Mouse (Mus musculus) CH12.LX (cell line): ENCODE data around the gene Med20. TPM values are rescaled to one million over a fixed set of nuclear protein-coding genes. Genes with fewer than 3 reads are reported as not detected.
A peak's percentile ranks its signal among the peaks of the same experiment; 100 is the strongest.

Experiments used
- DNase-seq: peaks from one replicate; pipeline ENCODE4 v3.0.0-alpha.2; 2013; ENCODE audit errors: extremely low read depth
- H3K27ac ChIP-seq: 2 replicates; pipeline ENCODE4 v1.5.1; 2012; ENCODE audit warnings: low read depth, mild to moderate bottlenecking, control low read depth, moderate library complexity; ENCODE audit not compliant: insufficient read depth
- H3K27me3 ChIP-seq: replicated peaks from 2 replicates; pipeline ENCODE3; 2012; ENCODE audit warnings: inconsistent platforms
- H3K36me3 ChIP-seq, 2 experiments: replicated peaks in 1 of 2; 2 replicates each; pipeline versions ENCODE3 to v1.6.1; 2012; ENCODE audit warnings: inconsistent platforms in 1 of 2, low read length in 1 of 2, mild to moderate bottlenecking in 1 of 2, mixed read lengths in 1 of 2, moderate library complexity in 1 of 2; ENCODE audit not compliant: control insufficient read depth in 1 of 2, insufficient read depth in 1 of 2
- H3K4me1 ChIP-seq, 2 experiments: 2 replicates each; pipeline ENCODE4 v1.6.1; 2012; ENCODE audit warnings: inconsistent platforms in 1 of 2, moderate library complexity in 1 of 2; ENCODE audit not compliant: insufficient read depth in 2 of 2, control insufficient read depth in 1 of 2
- H3K4me2 ChIP-seq: 2 replicates; pipeline ENCODE4 v1.6.1; 2012; ENCODE audit warnings: low read depth, mild to moderate bottlenecking, control low read depth; ENCODE audit not compliant: poor library complexity, insufficient read depth, severe bottlenecking
- H3K4me3 ChIP-seq, 3 experiments: fragments of 150-350 bp in 1 of 3; sonication (generic) in 1 of 3; replicated peaks in 1 of 3; 2 replicates each; pipeline versions ENCODE3 to v1.5.1; 2011 to 2012; ENCODE audit warnings: low read depth in 2 of 3, low read length in 2 of 3, mild to moderate bottlenecking in 2 of 3, moderate library complexity in 2 of 3, control low read depth in 1 of 3, improper control_type of control experiment in 1 of 3, inconsistent platforms in 1 of 3, mixed read lengths in 1 of 3; ENCODE audit not compliant: poor library complexity in 1 of 3
- H3K79me2 ChIP-seq: replicated peaks from 2 replicates; pipeline ENCODE4 v1.6.1; 2012; ENCODE audit warnings: mild to moderate bottlenecking, moderate library complexity; ENCODE audit not compliant: control insufficient read depth, poor library complexity, insufficient read depth, severe bottlenecking; ENCODE audit errors: extremely low read depth
- H3K9ac ChIP-seq: 2 replicates; pipeline ENCODE4 v1.6.1; 2012; ENCODE audit warnings: low read depth, mild to moderate bottlenecking, control low read depth, moderate library complexity; ENCODE audit not compliant: insufficient read depth
- H3K9me3 ChIP-seq: replicated peaks from 2 replicates; pipeline ENCODE3; 2012; ENCODE audit warnings: low read length, inconsistent platforms, mixed read lengths
- BHLHE40 ChIP-seq: IDR thresholded peaks from 2 replicates; pipeline ENCODE4 v1.6.1; 2011; ENCODE audit warnings: mild to moderate bottlenecking, low read depth, low read length, improper control_type of control experiment
- CHD2 ChIP-seq: IDR thresholded peaks from 2 replicates; pipeline ENCODE4 v1.6.1; 2011; ENCODE audit warnings: low read length, improper control_type of control experiment
- CTCF ChIP-seq, 2 experiments: IDR thresholded peaks in 1 of 2; conservative IDR thresholded peaks in 1 of 2; 2 replicates each; pipeline ENCODE4 v1.5.1; 2011 to 2012; ENCODE audit warnings: low read depth in 2 of 2, low read length in 2 of 2, improper control_type of control experiment in 1 of 2, inconsistent platforms in 1 of 2, mild to moderate bottlenecking in 1 of 2, moderate library complexity in 1 of 2
- ELF1 ChIP-seq: IDR thresholded peaks from 2 replicates; pipeline ENCODE4 v1.6.1; 2014; ENCODE audit warnings: low read depth, mild to moderate bottlenecking, inconsistent platforms, low read length, improper control_type of control experiment
- EP300 ChIP-seq: IDR thresholded peaks from 2 replicates; pipeline ENCODE4 v1.6.1; 2011; ENCODE audit warnings: low read length, improper control_type of control experiment
- ETS1 ChIP-seq: conservative IDR thresholded peaks from 2 replicates; pipeline ENCODE4 v1.6.1; 2012; ENCODE audit warnings: low read depth, mild to moderate bottlenecking, inconsistent platforms, low read length, improper control_type of control experiment, moderate library complexity
- HCFC1 ChIP-seq: IDR thresholded peaks from 2 replicates; pipeline ENCODE4 v1.6.1; 2012; ENCODE audit warnings: low read depth, mild to moderate bottlenecking, inconsistent platforms, low read length, improper control_type of control experiment
- IRF4 ChIP-seq: IDR thresholded peaks from 2 replicates; pipeline ENCODE4 v1.6.1; 2014; ENCODE audit warnings: low read depth, mild to moderate bottlenecking, inconsistent platforms, low read length, improper control_type of control experiment
- JUN ChIP-seq: IDR thresholded peaks from 2 replicates; pipeline ENCODE4 v1.6.1; 2011; ENCODE audit warnings: low read depth, mild to moderate bottlenecking, low read length, improper control_type of control experiment, moderate library complexity; ENCODE audit not compliant: insufficient read depth
- JUND ChIP-seq: conservative IDR thresholded peaks from 2 replicates; pipeline ENCODE4 v1.6.1; 2011; ENCODE audit warnings: low read depth, low read length, improper control_type of control experiment
- KAT2A ChIP-seq: IDR thresholded peaks from 2 replicates; pipeline ENCODE4 v1.6.1; 2012; ENCODE audit warnings: low read length, improper control_type of control experiment, inconsistent platforms; ENCODE audit not compliant: insufficient replicate concordance
- MAFK ChIP-seq: IDR thresholded peaks from 2 replicates; pipeline ENCODE4 v1.6.1; 2011; ENCODE audit warnings: low read length, improper control_type of control experiment; ENCODE audit not compliant: insufficient replicate concordance
- MAX ChIP-seq: IDR thresholded peaks from 2 replicates; pipeline ENCODE4 v1.6.1; 2011; ENCODE audit warnings: low read length, improper control_type of control experiment
- MAZ ChIP-seq: IDR thresholded peaks from 2 replicates; pipeline ENCODE4 v1.6.1; 2012; ENCODE audit warnings: low read depth, mild to moderate bottlenecking, inconsistent platforms, low read length, improper control_type of control experiment, moderate library complexity
- MEF2A ChIP-seq: IDR thresholded peaks from 2 replicates; pipeline ENCODE4 v1.6.1; 2014; ENCODE audit warnings: low read depth, mild to moderate bottlenecking, inconsistent platforms, low read length, improper control_type of control experiment, borderline replicate concordance
- MXI1 ChIP-seq: IDR thresholded peaks from 2 replicates; pipeline ENCODE4 v1.6.1; 2011; ENCODE audit warnings: mild to moderate bottlenecking, low read depth, low read length, improper control_type of control experiment
- MYC ChIP-seq: IDR thresholded peaks from 2 replicates; pipeline ENCODE4 v1.6.1; 2011; ENCODE audit warnings: low read depth, mild to moderate bottlenecking, improper control_type of control experiment, low read length
- NELFE ChIP-seq: IDR thresholded peaks from 2 replicates; pipeline ENCODE4 v1.6.1; 2011; ENCODE audit warnings: low read depth, low read length, improper control_type of control experiment
- NRF1 ChIP-seq: IDR thresholded peaks from 2 replicates; pipeline ENCODE4 v1.6.1; 2014; ENCODE audit warnings: low read depth, mild to moderate bottlenecking, inconsistent platforms, low read length, improper control_type of control experiment, moderate library complexity
- PAX5 ChIP-seq: IDR thresholded peaks from 2 replicates; pipeline ENCODE4 v1.6.1; 2012; ENCODE audit warnings: low read length, inconsistent platforms, mixed read lengths
- POLR2A ChIP-seq: IDR thresholded peaks from 2 replicates; pipeline ENCODE4 v1.6.1; 2011; ENCODE audit warnings: low read depth, mild to moderate bottlenecking, improper control_type of control experiment, low read length
- POLR2AphosphoS2 ChIP-seq: IDR thresholded peaks from 2 replicates; pipeline ENCODE4 v1.6.1; 2011; ENCODE audit warnings: low read depth, low read length, improper control_type of control experiment
- RAD21 ChIP-seq: IDR thresholded peaks from 2 replicates; pipeline ENCODE4 v1.6.1; 2011; ENCODE audit warnings: low read depth, mild to moderate bottlenecking, low read length, improper control_type of control experiment, moderate library complexity
- RCOR1 ChIP-seq: conservative IDR thresholded peaks from 2 replicates; pipeline ENCODE4 v1.6.1; 2012; ENCODE audit warnings: low read depth, mild to moderate bottlenecking, inconsistent platforms, low read length, improper control_type of control experiment
- SIN3A ChIP-seq: IDR thresholded peaks from 2 replicates; pipeline ENCODE4 v1.6.1; 2012; ENCODE audit warnings: low read length, improper control_type of control experiment, inconsistent platforms
- SMC3 ChIP-seq: IDR thresholded peaks from 2 replicates; pipeline ENCODE4 v1.6.1; 2011; ENCODE audit warnings: low read depth, low read length, improper control_type of control experiment
- TBP ChIP-seq: conservative IDR thresholded peaks from 2 replicates; pipeline ENCODE4 v1.6.1; 2011; ENCODE audit warnings: low read depth, low read length, improper control_type of control experiment
- TCF12 ChIP-seq: IDR thresholded peaks from 2 replicates; pipeline ENCODE4 v1.6.1; 2014; ENCODE audit warnings: low read depth, mild to moderate bottlenecking, inconsistent platforms, low read length, improper control_type of control experiment
- UBTF ChIP-seq: IDR thresholded peaks from 2 replicates; pipeline ENCODE4 v1.6.1; 2012; ENCODE audit warnings: low read depth, mild to moderate bottlenecking, inconsistent platforms, low read length, improper control_type of control experiment, moderate library complexity
- USF1 ChIP-seq: IDR thresholded peaks from 2 replicates; pipeline ENCODE4 v1.6.1; 2014; ENCODE audit warnings: low read depth, mild to moderate bottlenecking, inconsistent platforms, low read length, improper control_type of control experiment
- USF2 ChIP-seq: conservative IDR thresholded peaks from 2 replicates; pipeline ENCODE4 v1.6.1; 2011; ENCODE audit warnings: low read depth, low read length, improper control_type of control experiment
- ZC3H11A ChIP-seq: IDR thresholded peaks from 2 replicates; pipeline ENCODE4 v1.6.1; 2012; ENCODE audit warnings: low read depth, mild to moderate bottlenecking, inconsistent platforms, low read length, improper control_type of control experiment
- ZKSCAN1 ChIP-seq: IDR thresholded peaks from 2 replicates; pipeline ENCODE4 v1.6.1; 2012; ENCODE audit warnings: low read depth, inconsistent platforms, low read length, improper control_type of control experiment, borderline replicate concordance
- ZMIZ1 ChIP-seq: IDR thresholded peaks from 2 replicates; pipeline ENCODE4 v1.6.1; 2012; ENCODE audit warnings: low read depth, mild to moderate bottlenecking, inconsistent platforms, low read length, improper control_type of control experiment
- ZNF384 ChIP-seq: IDR thresholded peaks from 2 replicates; pipeline ENCODE4 v1.6.1; 2012; ENCODE audit warnings: low read depth, low read length, improper control_type of control experiment, inconsistent platforms
- dilution Hi-C: fragments of 300-500 bp; cut with MboI; formaldehyde crosslinking; loops from 2 replicates; pipeline ENCODE4 v1.14.3; 2020; ENCODE audit warnings: low sequenced_read_pairs; ENCODE audit not compliant: extremely low pct_unique_long_range_greater_than_20kb, extremely low pct_ligation_motif_present
- in situ Hi-C: fragments of 300-500 bp; cut with MboI; formaldehyde crosslinking; loops from 3 replicates; pipeline ENCODE4 v1.14.3; 2019; ENCODE audit warnings: low sequenced_read_pairs, low pct_ligation_motif_present, low pct_unique_long_range_greater_than_20kb, mixed read lengths
- polyA plus RNA-seq: library from polyadenylated mRNA; unstranded; fragments of >175 nt; gene quantifications from 2 replicates; pipeline ENCODE4 v1.2.1, GENCODE M21; 2012; ENCODE audit warnings: low read depth; ENCODE audit not compliant: insufficient read length
- total RNA-seq, 2 experiments: library from RNA; depleted of rRNA; stranded (reverse); fragments of 300-350 nt in 1 of 2; fragments of >200 nt in 1 of 2; gene quantifications; 2 replicates each; pipeline ENCODE4 v1.2.3; 2012 to 2014

Gene Med20
- total and polyA plus RNA-seq, 3 experiments: 31.0 to 42.5 (median 31.1) TPM

GRCm38 (mm10) chr17:47629717-47630677 lies 18.6 kb downstream of the Med20 start:
- Histone ChIP-seq H3K4me2 (peak overlapping the region; percentile 93), H3K27ac (no peak overlapping the region), H3K9me3 (no peaks in the 10 kb centered on the region), H3K4me1 (peaks cover 4 to 20% of the 10 kb centered on the region in 2 experiments; a peak in 2 of 4 replicates)
- in situ Hi-C loops: no loop called here
- DNase-seq: no peak
- TF ChIP-seq JUND (no peak), ETS1 (no peak), NELFE (no peak), MAZ (no peak), HCFC1 (no peak), ZC3H11A (no peak), ZMIZ1 (no peak), USF2 (no peak), ELF1 (no peak), ZKSCAN1 (no peak), TBP (no peak), ZNF384 (peak; percentile 77), NRF1 (no peak; the same call in 1 of the 2 replicates), RCOR1 (no peak), JUN (no peak), MXI1 (no peak; the same call in 1 of the 2 replicates), BHLHE40 (no peak), POLR2A (0 out of 2 replicates have a peak, but pooled peaks have one; percentile 12), UBTF (no peak), PAX5 (no peak), TCF12 (0 out of 2 replicates have a peak, but pooled peaks have one; percentile 17), KAT2A (no peak), IRF4 (no peak), USF1 (no peak), MAFK (no peak), CTCF (conservative IDR thresholded peaks at IDR 0.05 in 1 of 2, IDR thresholded peaks at IDR 0.05 in 1 of 2; ENCODE audit: low read depth in 2 of 2, low read length in 2 of 2) (no peak), EP300 (no peak), MAX (no peak), RAD21 (no peak), SIN3A (no peak; the same call in 1 of the 2 replicates), MYC (no peak), SMC3 (no peak), MEF2A (no peak), POLR2AphosphoS2 (peak; percentile 7; the same call in 1 of the 2 replicates), CHD2 (no peak)
- TF ChIP-seq, all 38 proteins: peak for 4
- Histone ChIP-seq H3K9ac (peak overlapping the region; percentile 85), H3K36me3 (peaks cover 2 to 26% of the 10 kb centered on the region in 2 experiments), H3K27me3 (no peaks in the 10 kb centered on the region), H3K4me3 (peak overlapping the region; percentile 27 to 62 (median 60)), H3K79me2 (0 out of 2 replicates have a peak, but pooled peaks cover 2% of the 10 kb centered on the region)
- dilution Hi-C loops: no loop called here
